Mouse (Mus musculus): ENCODE data around the gene Drg1. TPM values are rescaled to one million over a fixed set of nuclear protein-coding genes. Genes with fewer than 3 reads are reported as not detected.
"Not testable (repeated sequence)": the region's sequence is repeated elsewhere in the genome, so short reads cannot be mapped to it uniquely, and the experiment has no call there.

The Drg1 gene
- polyA plus RNA-seq, 1 experiment from 2014 or later = 229 TPM

GRCm38 (mm10) chr11:3140967-3141535 is 125.2 kb downstream of the Drg1 start:
- H3K27me3 ChIP-seq; H3K4me2 ChIP-seq (replicated peaks); H3K27ac ChIP-seq; ATAC-seq (ENCODE audit: insufficient number of reproducible peaks, insufficient read depth, low FRiP score, low TSS enrichment); H3K4me1 ChIP-seq; H3K4me3 ChIP-seq; H3K9ac ChIP-seq; H3K36me3 ChIP-seq: not testable (repeated sequence)
- H3K9me3 ChIP-seq = peaks cover 15% of the 10 kb centered on the region

- not testable (repeated sequence) for H3K27ac ChIP-seq
These were observed 127.9 kb downstream of the Drg1 start for GRCm38 (mm10) chr11:3138323-3138722.

More at GRCm38 (mm10) chr11:3138323-3138722, 127.9 kb downstream of the Drg1 start:
- not testable (repeated sequence) for H3K4me3 ChIP-seq; H3K4me2 ChIP-seq (replicated peaks); H3K4me1 ChIP-seq; H3K9ac ChIP-seq; H3K27me3 ChIP-seq; ATAC-seq (ENCODE audit: insufficient number of reproducible peaks, insufficient read depth, low FRiP score, low TSS enrichment); H3K36me3 ChIP-seq
- H3K9me3 ChIP-seq = peaks cover 14% of the 10 kb centered on the region; the same call in 1 of the 2 replicates
- WGBS = 89% methylated on average over 2 of the region's 2 CpGs

Other genes starting within 250 kb of the Drg1 start
- gene Sfi1, start 73.0 kb downstream of the Drg1 start, polyA plus RNA-seq (2016; fragmentation: Nextera tagmentation; extraction: Ambion mirVana) = 17.0 and 17.1 TPM in 2 replicates
- 70.2 and 74.4 TPM in 2 replicates for gene Eif4enif1, start 64.0 kb downstream of the Drg1 start, polyA plus RNA-seq (2016; fragmentation: Nextera tagmentation; extraction: Ambion mirVana)
- 84.3 and 85.3 TPM in 2 replicates for gene Patz1, start 22.5 kb upstream of the Drg1 start, polyA plus RNA-seq (2016; fragmentation: Nextera tagmentation; extraction: Ambion mirVana)
- 12.4 and 15.1 TPM in 2 replicates for gene Pik3ip1, start 64.0 kb upstream of the Drg1 start, polyA plus RNA-seq (2016; fragmentation: Nextera tagmentation; extraction: Ambion mirVana)
- 69.1 and 75.1 TPM in 2 replicates for gene Limk2, start 142.8 kb upstream of the Drg1 start, polyA plus RNA-seq (2016; fragmentation: Nextera tagmentation; extraction: Ambion mirVana)
- 35.7 and 39.5 TPM in 2 replicates for gene Rnf185, start 185.9 kb upstream of the Drg1 start, polyA plus RNA-seq (2016; fragmentation: Nextera tagmentation; extraction: Ambion mirVana)
- gene Pla2g3, start 221.9 kb upstream of the Drg1 start, polyA plus RNA-seq (2016; fragmentation: Nextera tagmentation; extraction: Ambion mirVana) = 0.36 and 0.57 TPM in 2 replicates
- gene Inpp5j, start 238.4 kb upstream of the Drg1 start, polyA plus RNA-seq (2016; fragmentation: Nextera tagmentation; extraction: Ambion mirVana) = 0.50 and 0.55 TPM in 2 replicates
- 102 and 110 TPM in 2 replicates for gene Selenom, start 248.3 kb upstream of the Drg1 start, polyA plus RNA-seq (2016; fragmentation: Nextera tagmentation; extraction: Ambion mirVana)